Mouse (Mus musculus): ENCODE measurements at regions not wholly inside any gene's neighbourhood (a gene's known extent, or its start where the extent isn't known, plus 50 kb on each side); places are given as distances from the start of the nearest gene placed in this dataset.

DNA sequence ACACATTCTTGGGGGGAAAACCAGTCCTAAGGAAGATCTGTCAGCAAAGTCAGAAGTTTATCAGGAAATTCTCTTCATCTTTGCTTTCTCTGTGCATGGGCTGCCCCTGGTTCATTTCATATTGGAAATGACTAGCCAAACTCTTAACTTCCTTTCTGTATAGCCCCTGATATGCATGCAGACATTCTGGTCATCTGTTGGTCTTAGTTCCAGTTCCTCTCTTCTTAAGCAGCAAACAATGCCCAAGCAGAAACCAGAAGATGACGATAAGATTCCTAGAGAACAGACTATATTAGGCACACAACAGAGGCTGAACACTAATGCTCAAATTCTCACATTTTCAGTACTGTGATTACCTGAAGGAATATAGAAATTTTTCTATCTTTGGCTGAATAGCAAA lies 176.0 kb downstream of the Arl4a start:
- no peak for TF ChIP-seq POLR2A (IDR thresholded peaks at IDR 0.05; ENCODE audit: insufficient read depth, low read depth, low read length)
- no peak for TF ChIP-seq EP300 (IDR thresholded peaks at IDR 0.05; ENCODE audit: insufficient read depth, low read depth, low read length)
- no peak for TF ChIP-seq CTCF (IDR thresholded peaks at IDR 0.05)
